Mouse (Mus musculus) frontal cortex, adult (tissue): ENCODE results near the gene Kdm7a.

Experiments used
- ATAC-seq: cut with Nextera tagmentation; 2 replicates; pipeline ENCODE4 v1.9.2; 2017; ENCODE audit warnings: mild to moderate bottlenecking, moderate library complexity, mixed read lengths; ENCODE audit not compliant: low TSS enrichment

Gene Kdm7a

GRCm38 (mm10) chr6:39206581-39207461, at the start of gene Kdm7a:
TSS of gene Kdm7a (minus strand) at chr6:39206789.
- ATAC-seq = peak; percentile 79

GRCm38 (mm10) chr6:39255271-39255670, 48.7 kb upstream of the Kdm7a start:
- ATAC-seq = no peak

GRCm38 (mm10) chr6:39250055-39250454, 43.5 kb upstream of the Kdm7a start:
- ATAC-seq = no peak

DNA sequence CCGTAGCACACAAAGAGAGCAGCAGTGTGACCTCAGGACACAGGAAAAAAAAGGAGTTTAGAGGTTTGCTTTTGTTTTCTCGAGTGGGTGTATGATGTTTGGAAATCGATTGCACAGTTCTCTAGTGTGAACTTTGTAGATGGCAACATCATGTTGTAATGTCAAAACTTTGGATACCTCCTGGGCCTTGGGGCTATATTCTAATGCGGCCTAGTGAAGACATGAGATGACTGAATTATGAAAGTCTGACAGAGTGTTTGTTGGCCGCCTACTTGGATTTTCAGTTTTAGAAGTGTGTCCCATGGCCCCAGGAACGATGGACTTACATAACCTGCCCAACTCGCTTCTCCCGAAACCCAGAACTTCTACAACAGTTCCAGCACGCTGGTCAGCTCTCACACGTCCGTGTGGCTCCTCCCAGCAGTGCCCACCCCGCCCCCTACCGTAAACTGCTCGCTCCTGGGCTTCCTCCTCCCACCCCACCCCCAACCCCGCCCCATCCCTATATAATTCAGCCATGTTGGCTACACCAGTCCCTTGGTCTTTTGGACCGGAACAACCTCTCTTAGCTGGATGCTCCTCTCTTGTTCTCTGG, 42.7 kb upstream of the Kdm7a start:
- no peak for ATAC-seq

GRCm38 (mm10) chr6:39244066-39244465, 37.5 kb upstream of the Kdm7a start:
- ATAC-seq = no peak

DNA sequence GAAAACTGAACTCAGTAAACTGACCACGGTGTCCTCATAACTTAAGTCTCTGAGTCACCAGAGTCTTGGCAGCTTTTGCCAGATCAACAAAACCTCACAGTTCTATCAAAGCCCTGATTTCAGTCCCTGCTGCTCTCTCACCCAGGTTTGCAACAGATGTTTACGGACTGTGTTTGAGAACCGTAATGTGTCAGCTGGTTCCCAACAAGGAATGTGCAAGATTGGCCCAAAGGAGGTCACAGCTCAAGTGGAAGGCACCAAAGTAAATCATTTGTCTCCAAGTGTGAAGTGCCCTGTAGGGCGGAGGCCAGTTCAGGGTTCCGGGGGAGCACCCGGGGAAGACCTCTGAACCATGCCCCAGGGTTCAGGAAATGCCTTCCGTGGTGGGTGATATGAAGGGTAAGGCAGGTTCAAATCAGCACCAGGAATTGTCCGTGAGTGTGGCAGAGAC, 36.9 kb upstream of the Kdm7a start:
- no peak for ATAC-seq

DNA sequence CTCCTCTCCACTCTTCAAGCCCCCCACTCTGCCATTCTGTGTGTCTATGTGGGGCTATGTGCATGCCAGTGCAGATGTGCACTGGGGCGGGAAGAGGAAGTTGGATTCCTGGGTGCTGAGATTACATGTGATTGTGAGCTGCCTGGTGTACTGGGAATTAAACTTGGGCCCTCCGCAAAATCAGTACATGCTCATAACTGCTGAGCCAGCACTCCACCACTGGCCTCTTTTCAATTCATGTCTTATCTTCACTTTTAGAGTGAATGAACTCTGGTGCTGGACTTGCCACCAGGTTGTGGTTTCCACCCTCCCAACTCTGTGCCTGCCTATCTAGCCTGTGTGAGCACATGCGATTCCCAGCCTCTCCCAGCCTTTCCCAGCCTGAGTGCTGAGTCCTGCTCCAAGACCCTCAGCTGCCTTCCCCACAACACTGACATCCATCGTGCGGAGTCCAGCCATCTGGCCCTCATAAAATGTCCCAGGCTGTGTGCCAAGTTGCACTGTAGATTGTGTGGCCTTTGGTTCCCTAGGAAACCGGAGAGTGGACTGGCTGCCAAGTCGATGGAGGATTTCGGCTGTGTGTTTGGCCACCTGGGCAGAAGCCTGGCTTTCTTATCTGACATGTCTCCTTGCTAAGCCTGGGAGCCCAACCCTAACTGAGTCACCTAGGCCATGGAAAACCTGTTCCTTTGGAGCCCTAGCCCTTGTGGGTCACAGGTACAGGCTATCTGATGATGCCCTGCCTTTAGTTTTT, 36.3 kb upstream of the Kdm7a start:
- peak; percentile 31; the same call in 1 of the 2 replicates for ATAC-seq

DNA sequence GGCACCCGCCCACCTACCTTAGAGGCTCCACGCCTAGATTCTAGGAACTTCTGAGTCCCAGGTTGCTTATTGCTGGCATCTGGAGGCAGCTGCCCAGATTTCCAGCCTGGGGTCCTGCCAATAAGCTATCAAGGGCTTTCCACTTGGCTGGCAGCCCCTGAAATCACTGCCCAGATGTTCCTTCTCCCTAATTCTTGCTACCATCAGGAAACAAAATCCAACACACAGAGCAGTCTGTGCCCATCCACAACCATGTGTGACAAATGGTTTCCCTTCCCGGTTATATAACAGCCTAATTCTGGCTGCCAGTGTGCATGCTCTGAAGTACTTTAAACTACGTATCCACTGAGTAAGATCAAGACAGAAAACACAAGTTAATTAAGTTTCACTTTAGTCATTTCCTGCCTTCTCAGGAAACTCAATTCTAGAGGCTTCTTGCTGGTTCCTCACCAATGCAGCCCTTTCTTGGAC, 34.9 kb upstream of the Kdm7a start:
- peak; percentile 87 for ATAC-seq

GRCm38 (mm10) chr6:39240956-39241355, 34.4 kb upstream of the Kdm7a start:
- ATAC-seq = no peak

GRCm38 (mm10) chr6:39237887-39238286, 31.3 kb upstream of the Kdm7a start:
- ATAC-seq = no peak

DNA sequence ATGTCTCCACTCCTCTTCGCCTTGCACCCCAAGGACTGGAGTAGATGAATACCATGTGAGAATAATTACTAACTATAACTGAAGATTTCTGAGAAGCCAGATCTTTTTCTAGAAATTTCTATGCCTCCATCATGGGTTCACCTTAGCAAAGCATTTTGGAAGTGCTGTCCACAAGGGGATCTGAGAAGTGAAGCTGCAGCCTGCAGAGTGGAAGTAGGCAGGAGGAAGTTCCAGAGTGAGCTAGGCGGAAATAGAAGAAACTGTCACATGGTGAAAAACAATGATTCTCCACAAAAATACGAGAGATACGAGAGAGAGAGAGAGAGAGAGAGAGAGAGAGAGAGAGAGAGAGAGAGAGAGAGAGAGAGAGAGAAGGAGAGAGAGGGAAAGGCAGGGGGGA, 26.0 kb upstream of the Kdm7a start:
- ATAC-seq = no peak

GRCm38 (mm10) chr6:39230664-39231063, 24.1 kb upstream of the Kdm7a start:
- no peak for ATAC-seq

DNA sequence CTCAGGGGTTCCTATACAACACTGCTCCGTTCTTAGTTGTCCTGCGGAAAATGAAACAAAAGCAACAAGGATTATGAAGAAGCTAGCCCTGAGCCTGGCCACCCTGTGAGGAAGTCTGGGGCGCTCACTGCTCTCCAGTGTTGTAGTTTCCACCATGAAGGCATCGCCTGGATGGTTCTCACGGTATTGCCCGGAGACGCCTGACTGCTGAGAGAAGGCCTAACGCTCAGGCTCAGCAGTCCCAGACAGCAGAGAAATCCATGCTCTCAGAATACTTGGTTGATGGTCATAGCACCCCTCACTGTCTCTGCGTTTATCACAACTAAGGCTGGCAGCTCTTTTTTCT, 20.0 kb upstream of the Kdm7a start:
- peak; percentile 36 for ATAC-seq

- peak; percentile 89 for ATAC-seq
Observed at GRCm38 (mm10) chr6:39225876-39226609, 19.5 kb upstream of the Kdm7a start.

DNA sequence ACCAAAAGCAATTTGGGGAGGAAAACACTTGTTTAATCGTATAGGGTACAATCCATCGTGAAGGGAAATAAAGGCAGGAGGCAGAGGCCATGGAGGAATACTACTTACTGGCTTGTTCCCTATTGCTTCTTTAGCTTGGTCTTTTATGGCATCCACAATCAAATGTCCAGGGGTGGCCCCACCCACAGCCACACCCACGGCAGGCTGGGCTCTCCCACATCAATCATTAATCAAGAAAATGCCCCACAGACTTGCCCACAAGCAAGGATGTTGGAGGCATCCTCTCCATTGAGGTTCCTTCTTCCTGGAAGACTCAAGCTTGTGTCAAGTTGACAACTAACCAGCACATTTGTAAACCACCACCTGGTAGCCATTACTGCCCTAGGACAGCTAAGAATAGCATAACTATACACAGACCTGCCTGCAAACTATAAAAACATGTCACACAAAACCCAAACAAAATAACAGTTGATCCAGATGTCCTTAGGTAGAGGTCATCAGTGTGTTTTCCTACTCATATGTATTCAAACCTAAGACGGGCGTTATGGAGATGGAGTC, 16.8 kb upstream of the Kdm7a start:
- ATAC-seq = no peak

GRCm38 (mm10) chr6:39222487-39222886, 15.9 kb upstream of the Kdm7a start:
- ATAC-seq = no peak

DNA sequence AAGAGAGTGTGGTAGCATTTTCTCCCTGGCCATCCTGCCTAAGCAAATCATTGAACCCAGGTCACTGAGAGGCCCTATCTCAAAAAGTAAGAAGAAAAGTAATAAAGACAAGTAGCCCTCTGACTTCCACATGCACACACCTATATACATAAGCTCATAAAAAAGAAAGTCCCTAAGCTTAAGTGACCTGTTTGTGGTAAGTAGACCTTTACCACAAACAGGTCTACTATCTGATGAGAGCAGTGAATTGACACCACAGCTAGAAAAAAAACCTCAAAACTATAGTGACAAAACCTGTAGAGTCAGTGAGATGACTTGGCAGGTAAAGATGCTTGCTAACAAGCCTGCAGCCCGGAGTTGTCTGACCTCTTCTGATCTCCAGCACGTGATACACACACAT, 11.4 kb upstream of the Kdm7a start:
- ATAC-seq = no peak

DNA sequence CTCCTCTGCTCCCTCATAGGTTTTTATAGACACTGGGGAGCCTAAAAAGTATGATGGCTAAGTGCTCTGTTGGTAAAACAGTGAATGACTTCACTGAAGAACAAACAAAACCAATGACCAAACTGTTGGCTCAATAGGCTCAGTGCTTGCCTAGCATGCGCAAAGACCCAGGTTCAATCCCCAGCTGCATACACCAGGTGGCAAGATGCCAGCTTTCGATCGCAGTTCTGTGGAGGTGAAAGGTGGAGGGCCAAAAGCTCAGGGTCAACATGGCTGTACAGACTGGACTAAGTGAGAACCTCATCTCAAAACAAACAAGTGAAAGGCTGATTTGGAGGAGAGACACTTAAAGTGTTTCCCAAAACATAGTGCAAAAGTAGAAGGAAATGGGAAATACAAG, 10.5 kb upstream of the Kdm7a start:
- no peak for ATAC-seq

DNA sequence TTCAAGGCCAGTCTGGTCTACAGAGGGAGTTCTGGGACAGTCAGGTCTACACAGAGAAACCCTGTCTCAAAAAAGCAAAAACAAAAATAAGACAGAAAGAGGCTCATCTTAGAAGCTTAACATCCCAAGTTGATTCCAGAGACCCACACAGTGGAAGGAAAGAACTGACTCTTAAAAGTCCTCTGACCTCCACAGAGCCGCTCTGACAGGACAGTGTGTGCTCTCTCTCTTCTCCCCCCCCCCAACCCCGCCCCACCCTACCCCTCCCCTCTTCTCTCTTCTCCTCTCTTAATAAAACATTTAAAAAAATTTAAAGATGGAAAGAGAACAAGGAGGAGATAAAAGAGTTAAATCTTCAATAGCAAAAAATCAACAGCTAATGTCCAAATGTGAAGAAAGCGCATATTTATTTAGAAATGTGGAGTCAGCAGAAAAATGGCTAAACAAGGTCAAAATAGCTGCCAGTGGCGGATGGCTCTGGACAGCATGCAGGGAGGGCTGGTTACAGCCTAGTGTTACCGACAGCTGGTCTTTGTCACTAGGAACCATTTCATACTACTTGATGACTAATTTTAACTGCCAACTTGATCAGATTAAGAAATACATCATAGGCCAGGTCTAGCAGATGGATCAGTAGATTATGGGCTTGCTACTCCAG, 8.5 kb upstream of the Kdm7a start:
- ATAC-seq = no peak

DNA sequence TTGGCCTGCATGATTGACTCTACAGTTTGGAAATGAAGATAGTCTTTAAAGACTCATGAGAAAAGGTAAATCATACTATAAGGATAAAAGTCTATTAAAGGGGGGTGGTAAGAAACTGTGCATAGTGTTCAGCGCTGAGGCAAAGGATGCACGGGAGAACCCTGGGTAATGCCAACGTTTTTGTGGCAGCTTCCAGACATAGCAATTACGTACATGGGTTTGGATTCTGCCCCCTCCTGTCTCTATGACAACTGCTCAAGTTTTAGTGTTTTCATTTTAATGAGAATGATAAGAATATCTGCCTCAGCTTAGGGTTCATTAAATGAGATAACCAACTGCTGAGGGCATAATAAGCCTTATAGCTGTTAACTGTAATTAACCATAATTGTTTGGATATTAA, 3.1 kb upstream of the Kdm7a start:
- no peak for ATAC-seq

- no peak for ATAC-seq
Observed at GRCm38 (mm10) chr6:39208181-39208580, 1.6 kb upstream of the Kdm7a start.
